Mouse (Mus musculus): ENCODE data around the gene Sypl.

DNA sequence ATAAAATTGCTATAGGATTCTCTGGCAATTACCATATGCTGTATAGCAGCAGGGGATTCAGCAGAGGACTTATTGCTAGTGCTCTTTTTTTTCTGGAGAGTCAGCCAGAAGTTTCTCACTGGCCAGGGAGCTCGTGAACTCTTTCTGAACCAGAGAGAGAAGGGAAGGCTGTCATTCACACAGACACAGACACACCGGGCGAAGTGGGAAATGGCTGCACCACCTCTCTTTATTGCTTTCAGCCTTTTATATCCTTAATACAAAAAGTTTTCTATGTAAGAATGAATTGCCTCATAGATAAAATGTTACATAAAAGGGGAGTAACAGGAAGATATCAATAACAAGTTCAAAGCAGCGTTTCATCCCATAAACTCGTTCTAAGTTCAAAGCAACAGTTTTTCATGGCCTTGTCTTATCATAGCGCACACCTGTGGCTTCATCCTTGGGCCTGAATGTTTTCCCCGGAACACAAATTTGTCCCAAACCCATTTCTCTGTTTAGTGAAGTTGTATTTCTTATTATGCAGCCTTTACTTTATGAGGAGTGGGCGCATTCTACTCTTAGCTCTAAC, 8.7 kb upstream of the Sypl start:
- TF ChIP-seq GATA1 (IDR thresholded peaks at IDR 0.05; ENCODE audit: low read length) (no peak), TAL1 (IDR thresholded peaks at IDR 0.05; ENCODE audit: low read length) (no peak)

Data from erythroblast, embryonic 14.5 days (primary cell).